Comparison of ENCODE assay signal across 16 mouse cellular contexts in genomic region chr8:61584714-61585383, GRCm38 (mm10).
DNase-seq lines count a peak whose midpoint lies in the region; ATAC-seq lines count a peak whose summit lies in the region.
"Had no signal": no experiment of that assay in that cellular context is flagged by ENCODE, and none has a peak within 500 bp of the region (broad histone marks: within the 10 kb centered on the region; RNA-seq: fewer than 3 reads in every experiment).

No protein-coding gene starts in this region.

- 67% methylated on average over 5 of the region's 5 CpGs for WGBS in heart, embryonic 15.5 days
- 82% methylated on average over 5 of the region's 5 CpGs for WGBS in intestine, embryonic 15.5 days

- no peaks in the 10 kb centered on the region for H3K27me3 ChIP-seq in heart, embryonic 15.5 days
- no peaks in the 10 kb centered on the region for H3K27me3 ChIP-seq in intestine, embryonic 15.5 days (replicated peaks)
- H3K27me3 ChIP-seq: limb, embryonic 13.5 days had no signal

- peaks cover 33% of the 10 kb centered on the region for H3K4me1 ChIP-seq in heart, embryonic 15.5 days (replicated peaks)
- peaks cover 16% of the 10 kb centered on the region; the same call in 1 of the 2 replicates for H3K4me1 ChIP-seq in intestine, embryonic 15.5 days (replicated peaks)

- no peaks in the 10 kb centered on the region for H3K36me3 ChIP-seq in heart, embryonic 15.5 days
- H3K36me3 ChIP-seq in intestine, embryonic 15.5 days = no peaks in the 10 kb centered on the region

- no peak for DNase-seq in heart, adult 18-20 months
- peak; percentile 9 for DNase-seq in A20 (ENCODE audit: low read depth, low spot score)
- peak; percentile 13 for DNase-seq in R1 (ENCODE audit: low read depth, low spot score)
- DNase-seq in layer of hippocampus, postnatal 10 days (ENCODE audit: low spot score in 2 of 2) = no peak
- DNase-seq: adrenal gland, postnatal 10 days; cerebellum, postnatal 10 days; gastrocnemius, postnatal 25 days; heart, postnatal 36 days; kidney, postnatal 25 days; right cerebral cortex, postnatal 4 days had no signal

- no peak overlapping the region for H3K4me2 ChIP-seq in heart, embryonic 15.5 days
- H3K4me2 ChIP-seq in intestine, embryonic 15.5 days (replicated peaks) = no peak overlapping the region
- H3K4me2 ChIP-seq: limb, embryonic 13.5 days had no signal

- ATAC-seq in heart, embryonic 15.5 days (replicated peaks; ENCODE audit: insufficient number of reproducible peaks, insufficient read depth, low FRiP score, low read depth) = no peak
- ATAC-seq in monocyte, adult 5-6 weeks (replicated peaks; ENCODE audit: insufficient number of reproducible peaks, low FRiP score, low TSS enrichment, poor library complexity, severe bottlenecking) = peak; percentile 86
- no peak for ATAC-seq in intestine, embryonic 15.5 days
- ATAC-seq: forebrain, embryonic 14.5 days had no signal

- 0 out of 2 replicates have a peak overlapping the region, but pooled peaks have one; percentile 11 for H3K27ac ChIP-seq in heart, embryonic 15.5 days
- H3K27ac ChIP-seq in intestine, embryonic 15.5 days = no peak overlapping the region
- H3K27ac ChIP-seq: limb, embryonic 13.5 days had no signal

- H3K9me3 ChIP-seq in heart, embryonic 15.5 days (replicated peaks) = no peaks in the 10 kb centered on the region
- no peaks in the 10 kb centered on the region for H3K9me3 ChIP-seq in intestine, embryonic 15.5 days

- no peak overlapping the region for H3K9ac ChIP-seq in heart, embryonic 15.5 days
- H3K9ac ChIP-seq in intestine, embryonic 15.5 days = no peak overlapping the region
- H3K9ac ChIP-seq: limb, embryonic 13.5 days had no signal

- no peak overlapping the region for H3K4me3 ChIP-seq in heart, embryonic 15.5 days
- H3K4me3 ChIP-seq in intestine, embryonic 15.5 days (replicated peaks) = no peak overlapping the region
- H3K4me3 ChIP-seq: limb, embryonic 13.5 days; myocyte had no signal

Comparison
In these comparisons a context has a peak if more than half of its experiments do, and no peak if none do; other contexts are left out.
1. DNase-seq: peak in A20 (single experiment) and R1 (single experiment); none in heart, adult 18-20 months (0 of 2) and layer of hippocampus, postnatal 10 days (0 of 2).